Mouse (Mus musculus) ES-Bruce4 (cell line): ENCODE measurements around the gene Zfp52.

ENCODE experiments used
- CTCF ChIP-seq: IDR thresholded peaks from one replicate; pipeline ENCODE4 v1.8.1; 2011; ENCODE audit warnings: low read depth, low read length
- EP300 ChIP-seq: IDR thresholded peaks from 2 replicates; pipeline ENCODE4 v1.6.1; 2011; ENCODE audit warnings: low read depth, low read length; ENCODE audit not compliant: insufficient read depth
- POLR2A ChIP-seq: IDR thresholded peaks from one replicate; pipeline ENCODE4 v1.8.1; 2011; ENCODE audit warnings: low read length; ENCODE audit not compliant: insufficient read depth

DNA sequence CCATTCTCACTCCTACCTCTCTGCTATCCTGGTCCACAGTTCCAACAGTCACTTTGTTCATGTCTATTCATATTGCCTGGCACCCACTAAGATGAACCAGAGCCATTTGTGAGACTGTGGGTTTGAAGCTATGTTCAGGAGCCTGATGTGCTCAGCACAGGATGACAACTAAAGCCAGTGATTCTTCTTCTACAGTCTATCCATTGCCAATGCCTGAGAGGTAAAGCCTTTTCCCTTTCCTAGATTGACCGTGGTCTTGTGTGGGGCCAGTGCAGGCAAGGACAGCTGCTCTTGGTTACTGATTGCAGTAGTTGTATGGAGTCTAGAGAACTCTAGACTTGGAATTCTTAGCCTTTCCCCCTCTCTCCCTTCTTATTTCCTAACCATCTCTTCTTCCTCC, 1.4 kb upstream of the Zfp52 start:
- TF ChIP-seq EP300: no peak
- TF ChIP-seq CTCF: no peak
- TF ChIP-seq POLR2A: no peak
